Mouse (Mus musculus): ENCODE data around the gene Arhgap19. TPM values are rescaled to one million over a fixed set of nuclear protein-coding genes. Genes with fewer than 3 reads are reported as not detected.

Arhgap19 gene
- polyA plus RNA-seq, 1 experiment from 2014 or later = 12.9 TPM

- WGBS (ENCODE audit: insufficient replicate concordance) = 1% methylated on average over 34 of the region's 39 CpGs
- no peaks in the 10 kb centered on the region for H3K27me3 ChIP-seq (ENCODE audit: insufficient read depth, low read length)
- ATAC-seq (peak; percentile 90), DNase-seq (peak; percentile 93)
- H3K27ac ChIP-seq (ENCODE audit: low read depth) = peak within 1 kb of the TSS; percentile 91
- H3K9ac ChIP-seq (replicated peaks) = peak within 1 kb of the TSS; percentile 61
- peak within 1 kb of the TSS; percentile 99 for H3K4me2 ChIP-seq (ENCODE audit: low read depth, low read length)
- peak within 1 kb of the TSS; percentile 79 for H3K4me3 ChIP-seq (ENCODE audit: low read depth, low read length)
- H3K36me3 ChIP-seq (replicated peaks; ENCODE audit: insufficient read depth, low read length) = no peaks in the 10 kb centered on the region
- TF ChIP-seq EP300 (IDR thresholded peaks at IDR 0.05; ENCODE audit: low read depth) = peak; percentile 42; the same call in 1 of the 2 replicates
- 0 out of 2 replicates have a peak, but pooled peaks have one; percentile 18 for TF ChIP-seq CTCF (IDR thresholded peaks at IDR 0.05; ENCODE audit: low read depth)
- H3K9me3 ChIP-seq (ENCODE audit: low read length) = no peaks in the 10 kb centered on the region
- peaks cover 22% of the 10 kb centered on the region for H3K4me1 ChIP-seq (ENCODE audit: insufficient read depth)
Measured at GRCm38 (mm10) chr19:41829381-41830105, 27.7 kb upstream of the Arhgap19 start, which contains the start of gene Frat1. Gene Frat1, plus strand, starts transcription at chr19:41829970.

DNA sequence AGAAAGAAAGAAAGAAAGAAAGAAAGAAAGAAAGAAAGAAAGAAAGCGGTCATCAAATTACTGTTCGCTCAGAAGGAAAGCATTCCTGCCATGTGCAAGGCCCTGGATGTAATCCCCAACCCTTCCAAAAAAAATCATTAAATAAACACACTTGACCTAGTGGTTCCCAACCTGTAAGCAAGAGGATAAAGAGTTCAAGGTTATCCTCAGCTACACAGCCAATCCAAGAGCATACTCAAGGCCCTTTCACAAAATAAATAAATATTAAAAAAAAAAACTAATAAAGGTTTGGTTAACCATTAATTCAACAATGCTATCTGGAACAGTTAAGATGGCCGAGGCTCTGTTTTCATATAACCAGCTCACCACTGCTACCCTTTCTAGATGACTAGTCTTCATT lies 27.1 kb upstream of the Arhgap19 start:
- 67% methylated on average over 3 of the region's 3 CpGs for WGBS (ENCODE audit: insufficient replicate concordance)
- DNase-seq (no peak), ATAC-seq (no peak)
- Histone ChIP-seq H3K4me1 (ENCODE audit: insufficient read depth) (peaks cover 22% of the 10 kb centered on the region), H3K27ac (ENCODE audit: low read depth) (peak overlapping the region; percentile 91), H3K9me3 (ENCODE audit: low read length) (no peaks in the 10 kb centered on the region), H3K9ac (replicated peaks) (peak overlapping the region; percentile 46; the same call in 1 of the 2 replicates), H3K4me2 (ENCODE audit: low read depth, low read length) (peak overlapping the region; percentile 99), H3K27me3 (ENCODE audit: insufficient read depth, low read length) (no peaks in the 10 kb centered on the region), H3K36me3 (replicated peaks; ENCODE audit: insufficient read depth, low read length) (no peaks in the 10 kb centered on the region), H3K4me3 (ENCODE audit: low read depth, low read length) (peak overlapping the region; percentile 79)
- TF ChIP-seq EP300 (IDR thresholded peaks at IDR 0.05; ENCODE audit: low read depth) = no peak
- TF ChIP-seq CTCF (IDR thresholded peaks at IDR 0.05; ENCODE audit: low read depth) = no peak

DNA sequence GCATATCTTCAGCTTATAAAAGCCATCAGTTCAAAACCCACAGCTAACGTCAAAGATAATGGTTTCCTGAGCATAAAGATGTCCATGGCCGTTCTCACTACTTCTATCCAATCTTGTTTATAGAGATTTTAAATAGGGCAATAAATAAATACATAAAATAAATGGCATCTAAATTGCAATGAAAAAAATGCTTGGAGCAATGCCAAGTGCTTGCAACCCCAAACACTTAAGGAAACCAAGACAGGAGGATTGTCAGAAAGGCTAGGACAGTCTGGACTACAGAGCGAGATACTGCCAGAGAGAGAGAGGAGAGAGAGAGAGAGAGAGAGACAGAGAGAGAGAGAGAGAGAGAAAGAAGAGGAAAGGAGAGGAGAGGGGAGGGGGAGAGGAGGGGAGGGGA lies 24.7 kb upstream of the Arhgap19 start:
- H3K4me1 ChIP-seq (ENCODE audit: insufficient read depth) = peaks cover 7% of the 10 kb centered on the region
- no peaks in the 10 kb centered on the region for H3K9me3 ChIP-seq (ENCODE audit: low read length)
- no peaks in the 10 kb centered on the region for H3K36me3 ChIP-seq (replicated peaks; ENCODE audit: insufficient read depth, low read length)
- 68% methylated on average over 3 of the region's 3 CpGs for WGBS (ENCODE audit: insufficient replicate concordance)
- ATAC-seq (no peak), DNase-seq (no peak)
- H3K9ac ChIP-seq (replicated peaks) = no peak overlapping the region
- H3K4me2 ChIP-seq (ENCODE audit: low read depth, low read length) = no peak overlapping the region
- no peak for TF ChIP-seq CTCF (IDR thresholded peaks at IDR 0.05; ENCODE audit: low read depth)
- H3K27me3 ChIP-seq (ENCODE audit: insufficient read depth, low read length) = no peaks in the 10 kb centered on the region
- H3K27ac ChIP-seq (ENCODE audit: low read depth) = no peak overlapping the region
- no peak overlapping the region for H3K4me3 ChIP-seq (ENCODE audit: low read depth, low read length)

GRCm38 (mm10) chr19:41824950-41825349 lies 23.1 kb upstream of the Arhgap19 start:
- H3K4me3 ChIP-seq (ENCODE audit: low read depth, low read length) = no peak overlapping the region

DNA sequence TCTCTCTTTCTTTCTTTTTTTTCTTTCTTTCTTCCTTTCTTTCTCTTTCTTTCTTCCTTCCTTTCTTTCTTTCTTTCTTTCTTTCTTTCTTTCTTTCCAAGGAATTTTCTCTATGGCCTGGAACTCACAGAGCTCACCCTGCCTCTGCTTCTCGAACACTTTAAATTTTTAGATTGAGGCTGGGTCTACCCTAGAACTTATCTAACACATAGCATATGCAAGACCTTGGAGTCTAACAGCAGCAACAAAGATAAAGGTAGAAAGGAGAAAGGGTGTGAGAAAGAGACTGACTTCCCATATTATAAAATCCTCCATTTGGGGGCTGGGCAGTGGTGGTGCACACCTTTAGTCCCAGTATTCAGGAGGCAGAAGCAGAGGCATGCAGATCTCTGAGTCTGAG lies 20.7 kb upstream of the Arhgap19 start:
- no peak overlapping the region for H3K9ac ChIP-seq (replicated peaks)
- H3K27me3 ChIP-seq (ENCODE audit: insufficient read depth, low read length) = no peaks in the 10 kb centered on the region
- TF ChIP-seq CTCF (IDR thresholded peaks at IDR 0.05; ENCODE audit: low read depth) (no peak), EP300 (IDR thresholded peaks at IDR 0.05; ENCODE audit: low read depth) (no peak)
- ATAC-seq (no peak), DNase-seq (no peak)
- no peaks in the 10 kb centered on the region for H3K9me3 ChIP-seq (ENCODE audit: low read length)
- H3K36me3 ChIP-seq (replicated peaks; ENCODE audit: insufficient read depth, low read length) = no peaks in the 10 kb centered on the region
- whole genome bisulfite sequencing (ENCODE audit: insufficient replicate concordance) = 58% methylated on average over 1 of the region's 1 CpGs
- H3K4me3 ChIP-seq (ENCODE audit: low read depth, low read length) = no peak overlapping the region
- H3K27ac ChIP-seq (ENCODE audit: low read depth) = no peak overlapping the region
- peaks cover 2% of the 10 kb centered on the region for H3K4me1 ChIP-seq (ENCODE audit: insufficient read depth)
- no peak overlapping the region for H3K4me2 ChIP-seq (ENCODE audit: low read depth, low read length)

More at GRCm38 (mm10) chr19:41824950-41825349, 23.1 kb upstream of the Arhgap19 start:
- Histone ChIP-seq H3K4me2 (ENCODE audit: low read depth, low read length) (no peak overlapping the region), H3K9me3 (ENCODE audit: low read length) (no peaks in the 10 kb centered on the region), H3K36me3 (replicated peaks; ENCODE audit: insufficient read depth, low read length) (no peaks in the 10 kb centered on the region), H3K4me1 (ENCODE audit: insufficient read depth) (peaks cover 3% of the 10 kb centered on the region; the same call in 1 of the 2 replicates), H3K27me3 (ENCODE audit: insufficient read depth, low read length) (no peaks in the 10 kb centered on the region), H3K27ac (ENCODE audit: low read depth) (no peak overlapping the region), H3K9ac (replicated peaks) (no peak overlapping the region)
- 47% methylated on average over 5 of the region's 5 CpGs for WGBS (ENCODE audit: insufficient replicate concordance)
- no peak for DNase-seq
- no peak for ATAC-seq
- TF ChIP-seq EP300 (IDR thresholded peaks at IDR 0.05; ENCODE audit: low read depth) (no peak), CTCF (IDR thresholded peaks at IDR 0.05; ENCODE audit: low read depth) (no peak)

DNA sequence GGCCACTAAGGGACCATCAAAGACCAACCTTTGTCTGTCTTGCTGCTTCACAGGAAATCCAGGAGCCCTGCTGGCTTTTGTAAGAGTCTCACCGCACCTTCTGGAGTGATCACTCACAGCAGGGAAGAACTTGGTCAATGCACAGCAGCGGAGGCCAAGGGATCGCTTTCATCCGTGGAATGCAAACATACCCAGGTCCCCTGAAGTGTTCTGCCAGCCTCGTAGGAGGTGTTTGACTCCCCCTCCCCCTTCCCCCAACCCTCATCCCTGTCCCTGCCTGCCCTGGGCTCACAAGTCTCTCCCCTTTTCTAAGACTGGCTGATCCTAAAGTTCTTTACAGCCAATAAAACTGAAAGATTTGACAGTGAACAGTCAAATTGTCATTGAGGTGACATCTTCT lies 19.6 kb upstream of the Arhgap19 start:
- no peak overlapping the region for H3K9ac ChIP-seq (replicated peaks)
- no peak overlapping the region for H3K4me2 ChIP-seq (ENCODE audit: low read depth, low read length)
- 53% methylated on average over 5 of the region's 5 CpGs for WGBS (ENCODE audit: insufficient replicate concordance)
- no peaks in the 10 kb centered on the region for H3K36me3 ChIP-seq (replicated peaks; ENCODE audit: insufficient read depth, low read length)
- ATAC-seq = no peak
- H3K4me3 ChIP-seq (ENCODE audit: low read depth, low read length) = no peak overlapping the region
- H3K4me1 ChIP-seq (ENCODE audit: insufficient read depth) = peaks cover 9% of the 10 kb centered on the region
- no peaks in the 10 kb centered on the region for H3K9me3 ChIP-seq (ENCODE audit: low read length)
- H3K27ac ChIP-seq (ENCODE audit: low read depth) = no peak overlapping the region
- no peaks in the 10 kb centered on the region for H3K27me3 ChIP-seq (ENCODE audit: insufficient read depth, low read length)
- no peak for DNase-seq
- TF ChIP-seq EP300 (IDR thresholded peaks at IDR 0.05; ENCODE audit: low read depth) = no peak
- no peak for TF ChIP-seq CTCF (IDR thresholded peaks at IDR 0.05; ENCODE audit: low read depth)
